Mouse (Mus musculus): ENCODE data around the gene Duox1. TPM values are rescaled to one million over a fixed set of nuclear protein-coding genes. Genes with fewer than 3 reads are reported as not detected.

Duox1 gene
- 0.05 TPM in 1 of 2 replicates, not detected in the other for polyA plus RNA-seq (2014; fragmentation: Nextera tagmentation; extraction: Ambion mirVana)

DNA sequence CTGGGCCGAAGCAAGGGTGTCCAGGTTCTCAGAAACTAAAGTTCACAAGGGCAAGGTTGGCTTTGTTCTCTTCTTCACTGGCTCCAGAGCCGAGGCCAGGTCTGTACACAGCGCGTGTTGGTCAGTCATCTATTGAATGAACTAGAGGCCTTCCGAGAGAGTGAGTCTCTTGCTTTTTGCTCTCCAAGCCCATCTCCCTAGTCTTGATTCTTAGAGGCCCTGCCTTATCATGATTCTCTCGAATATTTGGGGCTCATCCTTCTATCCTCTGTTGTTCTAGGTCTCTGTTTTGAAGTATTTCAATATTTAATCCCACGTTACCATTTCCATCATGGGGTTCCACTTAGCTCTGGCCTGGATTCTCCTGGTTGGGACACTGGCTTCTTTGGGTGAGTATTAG is at the start of gene Duox1:
Gene Duox1 (plus strand): TSS at position 301 of the 400 bp plus-strand sequence.
- Histone ChIP-seq H3K4me1 (replicated peaks; ENCODE audit: control insufficient read depth, insufficient read depth, low read length) (no peaks in the 10 kb centered on the region), H3K27me3 (replicated peaks; ENCODE audit: control insufficient read depth, insufficient read depth, low read length) (peaks cover 46% of the 10 kb centered on the region), H3K4me3 (ENCODE audit: low read depth, low read length) (no peak within 1 kb of the TSS), H3K4me2 (ENCODE audit: low read length) (no peak within 1 kb of the TSS), H3K9me3 (ENCODE audit: control insufficient read depth, low read length) (no peaks in the 10 kb centered on the region), H3K36me3 (ENCODE audit: control insufficient read depth, insufficient read depth, low read length) (no peaks in the 10 kb centered on the region), H3K27ac (ENCODE audit: low read depth) (no peak within 1 kb of the TSS), H3K9ac (ENCODE audit: low read length) (no peak within 1 kb of the TSS)
- ATAC-seq (replicated peaks; ENCODE audit: low FRiP score, low TSS enrichment, low read depth) (no peak), DNase-seq (ENCODE audit: low spot score) (no peak)
- 88% methylated on average over 7 of the region's 7 CpGs for WGBS

DNA sequence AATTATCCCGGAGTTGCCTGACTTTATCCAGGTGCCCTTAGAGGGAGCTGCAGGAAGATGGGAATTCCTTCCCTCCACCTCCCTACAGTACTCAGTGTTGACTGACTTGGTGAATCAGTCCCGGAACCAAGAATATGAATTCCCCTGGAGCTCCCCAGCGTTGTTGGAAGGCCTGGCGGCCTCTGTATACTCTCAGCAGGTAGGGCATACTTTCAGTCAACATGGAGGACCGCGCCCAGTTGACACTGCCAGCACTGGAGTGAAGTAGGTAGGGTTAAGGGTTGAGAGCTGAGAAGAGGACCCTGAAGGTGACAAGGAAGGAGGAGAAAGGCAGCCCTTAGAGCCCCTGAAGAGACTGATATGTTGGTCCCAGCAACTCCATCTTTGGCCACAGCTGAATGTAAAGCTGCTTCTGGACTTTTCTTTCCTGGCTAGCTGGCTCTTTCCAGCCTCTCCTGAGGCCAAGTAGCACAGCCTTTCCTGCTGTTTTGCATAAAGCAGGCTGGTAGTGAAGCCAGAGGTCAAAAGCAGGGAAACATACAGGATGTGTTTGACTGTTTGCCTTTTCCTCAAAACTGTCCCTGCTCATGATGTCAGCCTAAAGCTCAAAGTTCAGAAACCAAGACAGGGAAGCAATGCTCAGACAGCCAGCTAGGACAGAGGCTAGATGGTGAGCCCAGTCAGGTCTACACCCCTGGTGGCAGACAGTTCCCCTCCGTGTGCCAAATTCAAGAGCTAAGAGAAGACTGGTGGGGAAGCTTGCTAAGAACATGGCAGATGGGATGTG is 48.9 kb upstream of the Duox1 start:
- H3K4me3 ChIP-seq (ENCODE audit: low read depth, low read length), result no peak overlapping the region
- no peak overlapping the region for H3K4me2 ChIP-seq (ENCODE audit: low read length)
- no peak overlapping the region for H3K27ac ChIP-seq (ENCODE audit: low read depth)
- H3K4me1 ChIP-seq (replicated peaks; ENCODE audit: control insufficient read depth, insufficient read depth, low read length), result no peaks in the 10 kb centered on the region
- H3K9ac ChIP-seq (ENCODE audit: low read length), result no peak overlapping the region
- no peaks in the 10 kb centered on the region for H3K27me3 ChIP-seq (replicated peaks; ENCODE audit: control insufficient read depth, insufficient read depth, low read length)
- DNase-seq (ENCODE audit: low spot score), result no peak
- WGBS, result 87% methylated on average over 7 of the region's 7 CpGs
- ATAC-seq (replicated peaks; ENCODE audit: low FRiP score, low TSS enrichment, low read depth), result no peak
- H3K36me3 ChIP-seq (ENCODE audit: control insufficient read depth, insufficient read depth, low read length), result no peaks in the 10 kb centered on the region
- no peaks in the 10 kb centered on the region for H3K9me3 ChIP-seq (ENCODE audit: control insufficient read depth, low read length)

DNA sequence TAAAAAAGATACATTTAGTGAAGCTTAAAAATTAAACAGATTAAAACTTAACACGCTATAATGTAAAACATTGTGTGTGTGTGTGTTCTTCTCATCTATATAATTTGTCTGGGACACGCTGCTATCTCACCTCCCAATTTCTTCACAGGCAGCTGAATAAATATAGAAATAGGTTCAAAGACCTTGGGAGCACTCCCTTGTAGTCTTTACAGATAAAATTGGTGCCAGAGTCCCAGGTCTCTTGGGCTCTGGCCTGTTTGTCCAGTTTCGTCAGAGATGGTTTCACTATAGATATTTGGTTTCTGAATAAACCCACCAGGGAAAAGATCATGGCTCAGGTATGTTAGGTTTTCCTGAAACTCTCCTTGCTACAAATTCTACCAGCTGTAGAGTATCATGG is 36.7 kb upstream of the Duox1 start:
- Histone ChIP-seq H3K4me2 (ENCODE audit: low read length) (no peak overlapping the region), H3K27ac (ENCODE audit: low read depth) (no peak overlapping the region), H3K9me3 (ENCODE audit: control insufficient read depth, low read length) (no peaks in the 10 kb centered on the region), H3K27me3 (replicated peaks; ENCODE audit: control insufficient read depth, insufficient read depth, low read length) (no peaks in the 10 kb centered on the region), H3K4me1 (replicated peaks; ENCODE audit: control insufficient read depth, insufficient read depth, low read length) (no peaks in the 10 kb centered on the region), H3K36me3 (ENCODE audit: control insufficient read depth, insufficient read depth, low read length) (no peaks in the 10 kb centered on the region), H3K9ac (ENCODE audit: low read length) (no peak overlapping the region), H3K4me3 (ENCODE audit: low read depth, low read length) (no peak overlapping the region)
- ATAC-seq (replicated peaks; ENCODE audit: low FRiP score, low TSS enrichment, low read depth) (no peak), DNase-seq (ENCODE audit: low spot score) (no peak)
- WGBS, result 76% methylated on average over 3 of the region's 3 CpGs

DNA sequence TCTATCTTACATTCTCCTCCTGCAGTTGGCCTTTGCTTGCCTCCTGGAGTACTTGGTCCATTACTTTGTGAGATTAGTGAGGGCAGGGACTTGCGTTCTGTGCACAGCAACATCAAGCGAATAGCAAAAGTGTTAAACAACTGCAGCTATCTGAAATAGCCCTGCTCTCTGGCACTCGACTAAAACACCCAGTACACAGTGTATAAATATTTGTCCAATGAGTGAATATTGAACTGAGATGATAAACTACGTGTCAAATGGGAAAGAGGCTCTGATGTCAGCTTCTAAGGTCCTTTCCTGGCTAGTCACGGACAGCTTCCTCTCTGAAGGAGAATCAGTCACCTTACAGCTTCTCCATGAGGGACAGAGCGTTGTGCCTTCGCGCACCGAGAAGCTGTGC is 31.4 kb upstream of the Duox1 start:
- 69% methylated on average over 9 of the region's 9 CpGs for WGBS

DNA sequence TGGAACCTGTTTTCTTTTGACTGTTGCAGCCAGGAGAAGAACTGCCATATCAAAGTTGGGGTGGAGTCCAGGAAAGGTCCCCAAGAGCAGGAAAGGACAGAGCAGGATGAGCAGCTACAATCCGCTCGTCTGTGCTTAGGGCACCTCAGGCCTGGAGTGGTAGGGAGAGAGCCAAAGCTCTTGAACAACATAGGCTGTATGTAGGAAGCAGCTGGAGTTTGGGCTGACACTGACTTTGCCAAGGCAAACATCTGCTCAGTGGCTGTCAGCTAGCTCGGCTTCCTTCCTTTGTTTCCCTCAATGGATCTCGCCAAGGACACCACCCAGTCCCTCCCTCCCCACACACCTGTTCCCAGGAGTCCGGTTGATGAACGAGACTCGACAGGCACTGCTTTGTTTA is 29.3 kb upstream of the Duox1 start:
- no peaks in the 10 kb centered on the region for H3K36me3 ChIP-seq (ENCODE audit: control insufficient read depth, insufficient read depth, low read length)
- no peak overlapping the region for H3K9ac ChIP-seq (ENCODE audit: low read length)
- H3K27ac ChIP-seq (ENCODE audit: low read depth), result no peak overlapping the region
- ATAC-seq (replicated peaks; ENCODE audit: low FRiP score, low TSS enrichment, low read depth), result no peak
- H3K4me2 ChIP-seq (ENCODE audit: low read length), result no peak overlapping the region
- H3K4me3 ChIP-seq (ENCODE audit: low read depth, low read length), result no peak overlapping the region
- H3K4me1 ChIP-seq (replicated peaks; ENCODE audit: control insufficient read depth, insufficient read depth, low read length), result no peaks in the 10 kb centered on the region
- 63% methylated on average over 7 of the region's 7 CpGs for WGBS
- H3K27me3 ChIP-seq (replicated peaks; ENCODE audit: control insufficient read depth, insufficient read depth, low read length), result no peaks in the 10 kb centered on the region
- DNase-seq (ENCODE audit: low spot score), result no peak
- H3K9me3 ChIP-seq (ENCODE audit: control insufficient read depth, low read length), result no peaks in the 10 kb centered on the region

More for the DNA sequence above, 31.4 kb upstream of the Duox1 start:
- Histone ChIP-seq H3K27me3 (replicated peaks; ENCODE audit: control insufficient read depth, insufficient read depth, low read length) (no peaks in the 10 kb centered on the region), H3K36me3 (ENCODE audit: control insufficient read depth, insufficient read depth, low read length) (no peaks in the 10 kb centered on the region), H3K27ac (ENCODE audit: low read depth) (no peak overlapping the region), H3K9ac (ENCODE audit: low read length) (no peak overlapping the region), H3K4me2 (ENCODE audit: low read length) (no peak overlapping the region), H3K9me3 (ENCODE audit: control insufficient read depth, low read length) (no peaks in the 10 kb centered on the region), H3K4me1 (replicated peaks; ENCODE audit: control insufficient read depth, insufficient read depth, low read length) (no peaks in the 10 kb centered on the region), H3K4me3 (ENCODE audit: low read depth, low read length) (no peak overlapping the region)
- ATAC-seq (replicated peaks; ENCODE audit: low FRiP score, low TSS enrichment, low read depth) (no peak), DNase-seq (ENCODE audit: low spot score) (no peak)

DNA sequence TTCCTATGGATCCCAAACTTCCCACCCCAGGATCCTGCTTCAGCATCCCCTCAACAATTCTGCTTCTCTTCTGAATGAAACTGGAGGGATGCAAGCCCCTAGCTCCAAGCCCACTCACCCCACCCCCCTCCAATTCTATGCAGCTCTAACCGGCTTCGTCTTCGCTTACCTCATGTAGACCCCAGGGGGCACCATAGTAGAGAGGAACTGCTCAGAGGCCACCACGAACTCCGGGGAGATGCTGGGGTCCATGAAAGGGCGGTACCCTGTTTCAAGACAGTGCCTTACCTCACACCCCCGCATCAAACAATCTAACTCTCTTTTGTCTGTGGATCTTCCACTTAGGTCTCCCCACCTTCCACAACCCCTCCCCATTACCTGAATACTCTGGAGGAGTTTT is 20.6 kb upstream of the Duox1 start:
- Histone ChIP-seq H3K4me2 (ENCODE audit: low read length) (no peak overlapping the region), H3K27me3 (replicated peaks; ENCODE audit: control insufficient read depth, insufficient read depth, low read length) (peaks cover 57% of the 10 kb centered on the region), H3K9me3 (ENCODE audit: control insufficient read depth, low read length) (no peaks in the 10 kb centered on the region), H3K4me1 (replicated peaks; ENCODE audit: control insufficient read depth, insufficient read depth, low read length) (peaks cover 3% of the 10 kb centered on the region; the same call in 1 of the 2 replicates), H3K4me3 (ENCODE audit: low read depth, low read length) (no peak overlapping the region), H3K27ac (ENCODE audit: low read depth) (no peak overlapping the region), H3K36me3 (ENCODE audit: control insufficient read depth, insufficient read depth, low read length) (no peaks in the 10 kb centered on the region), H3K9ac (ENCODE audit: low read length) (no peak overlapping the region)
- 6% methylated on average over 7 of the region's 7 CpGs for WGBS
- no peak for DNase-seq (ENCODE audit: low spot score)
- no peak for ATAC-seq (replicated peaks; ENCODE audit: low FRiP score, low TSS enrichment, low read depth)

DNA sequence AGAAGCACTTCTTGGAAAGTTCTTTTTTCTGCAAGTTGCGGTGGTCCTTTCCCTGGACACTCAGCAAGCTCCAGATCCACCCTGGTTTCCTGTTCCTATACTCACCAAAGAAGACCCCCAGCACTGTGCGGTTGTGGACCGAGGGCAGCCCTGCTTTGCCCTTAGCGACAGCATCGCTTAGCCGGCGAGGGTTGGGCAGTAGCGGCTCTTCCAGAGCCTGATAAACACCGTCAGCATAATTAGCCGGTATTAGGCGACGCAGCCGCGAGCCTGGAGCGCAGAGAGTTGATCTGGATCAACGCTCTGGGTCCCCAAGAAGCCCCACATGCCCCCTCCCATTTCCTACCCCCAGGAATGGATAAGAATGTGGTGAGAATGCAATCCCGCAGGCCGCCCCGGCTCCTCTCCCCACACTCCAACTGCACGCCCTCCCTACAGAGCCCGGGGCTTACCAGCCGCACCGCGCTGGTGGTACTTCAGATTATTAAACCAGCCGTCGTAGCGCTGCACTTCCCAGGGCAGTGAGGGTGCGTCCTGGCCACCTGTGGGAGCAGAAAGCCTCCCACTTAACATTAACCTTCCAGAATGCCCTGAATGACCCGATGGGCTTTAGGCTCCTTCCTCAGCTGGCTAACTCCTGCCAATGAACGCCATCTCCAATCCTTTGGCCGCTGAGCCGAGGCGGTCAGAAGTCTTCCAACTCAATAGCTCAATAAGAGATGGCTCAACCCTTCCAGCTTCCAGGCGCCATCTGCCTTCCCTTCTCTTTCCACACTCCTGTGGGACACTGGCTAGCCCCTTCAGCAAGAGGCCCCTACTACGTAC is 18.0 kb upstream of the Duox1 start:
- ATAC-seq (replicated peaks; ENCODE audit: low FRiP score, low TSS enrichment, low read depth), result no peak
- DNase-seq (ENCODE audit: low spot score), result peak; percentile 58
- H3K9me3 ChIP-seq (ENCODE audit: control insufficient read depth, low read length), result no peaks in the 10 kb centered on the region
- peaks cover 83% of the 10 kb centered on the region for H3K27me3 ChIP-seq (replicated peaks; ENCODE audit: control insufficient read depth, insufficient read depth, low read length)
- 1% methylated on average over 35 of the region's 35 CpGs for WGBS
- peaks cover 11% of the 10 kb centered on the region for H3K4me1 ChIP-seq (replicated peaks; ENCODE audit: control insufficient read depth, insufficient read depth, low read length)
- no peak overlapping the region for H3K9ac ChIP-seq (ENCODE audit: low read length)
- H3K4me3 ChIP-seq (ENCODE audit: low read depth, low read length), result no peak overlapping the region; the same call in 1 of the 2 replicates
- H3K27ac ChIP-seq (ENCODE audit: low read depth), result no peak overlapping the region
- H3K36me3 ChIP-seq (ENCODE audit: control insufficient read depth, insufficient read depth, low read length), result no peaks in the 10 kb centered on the region
- peak overlapping the region; percentile 26; the same call in 1 of the 2 replicates for H3K4me2 ChIP-seq (ENCODE audit: low read length)

DNA sequence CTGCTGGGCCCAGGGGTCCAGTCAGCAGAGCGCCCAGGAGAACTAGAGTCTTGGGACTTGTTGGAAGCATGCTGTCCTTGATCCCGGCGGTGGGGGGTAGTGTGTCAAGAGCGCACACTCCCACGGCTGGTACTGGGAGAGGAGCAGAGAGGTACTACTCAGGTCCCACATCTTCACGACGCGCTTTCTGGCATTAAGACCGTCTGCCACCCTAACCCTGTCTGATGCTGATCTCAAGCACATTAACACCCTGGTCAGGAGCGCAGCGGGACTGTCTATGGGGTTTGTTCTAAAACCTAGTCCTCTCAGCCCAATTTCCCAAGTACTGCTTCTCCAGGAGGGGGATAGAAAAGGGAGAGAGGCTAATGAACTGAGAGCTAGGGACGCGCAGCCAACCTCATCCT is 17.4 kb upstream of the Duox1 start, which contains the start of gene Duox2:
Gene Duox2 (minus strand): TSS at position 354 of the 404 bp plus-strand sequence.
- Histone ChIP-seq H3K36me3 (ENCODE audit: control insufficient read depth, insufficient read depth, low read length) (no peaks in the 10 kb centered on the region), H3K4me3 (ENCODE audit: low read depth, low read length) (peak within 1 kb of the TSS; percentile 25), H3K9ac (ENCODE audit: low read length) (no peak within 1 kb of the TSS), H3K27me3 (replicated peaks; ENCODE audit: control insufficient read depth, insufficient read depth, low read length) (peaks cover 89% of the 10 kb centered on the region), H3K4me2 (ENCODE audit: low read length) (peak within 1 kb of the TSS; percentile 52), H3K9me3 (ENCODE audit: control insufficient read depth, low read length) (no peaks in the 10 kb centered on the region), H3K27ac (ENCODE audit: low read depth) (no peak within 1 kb of the TSS), H3K4me1 (replicated peaks; ENCODE audit: control insufficient read depth, insufficient read depth, low read length) (peaks cover 11% of the 10 kb centered on the region)
- DNase-seq (ENCODE audit: low spot score), result peak; percentile 63
- no peak for ATAC-seq (replicated peaks; ENCODE audit: low FRiP score, low TSS enrichment, low read depth)
- 3% methylated on average over 13 of the region's 13 CpGs for WGBS
